Mouse (Mus musculus): ENCODE measurements around the gene Olfr345.

Olfr345 gene

GRCm38 (mm10) chr2:36639741-36640140 is at the start of gene Olfr345:
Olfr345 (plus strand) TSS chr2:36640041.
- DNase-seq (ENCODE audit: extremely low spot score): no peak

DNA sequence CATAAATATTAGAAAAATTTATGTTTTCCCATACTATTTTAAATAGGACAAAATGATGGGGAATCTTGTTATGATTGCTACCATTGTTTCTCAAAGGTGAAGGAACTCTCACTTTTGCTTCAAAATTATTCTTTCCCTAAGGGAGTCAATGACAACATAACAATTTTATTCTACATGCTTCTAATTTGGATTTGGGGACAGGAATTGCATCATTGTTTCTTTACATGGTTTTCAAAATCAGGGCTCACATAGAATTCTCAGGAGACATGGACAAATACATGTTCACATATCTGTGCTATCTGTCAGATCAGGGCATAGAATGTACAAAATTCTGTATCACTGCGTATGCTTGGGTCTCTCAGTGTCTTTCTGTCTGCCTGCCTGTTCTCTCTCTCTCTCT is 45.6 kb downstream of the Olfr345 start, which contains the start of gene Olfr346:
TSS of gene Olfr346 (plus strand) at position 301 of the 400 bp plus-strand sequence.
- no peak for DNase-seq (ENCODE audit: extremely low spot score)

All from embryo, embryonic 9.5 days (tissue).